Mouse (Mus musculus) erythroblast, embryonic 14.5 days (primary cell): ENCODE measurements at regions not wholly inside any gene's neighbourhood (a gene's known extent, or its start where the extent isn't known, plus 50 kb on each side); places are given as distances from the start of the nearest gene placed in this dataset.

Source experiments
- GATA1 ChIP-seq: IDR thresholded peaks from 2 replicates; pipeline ENCODE4 v1.6.1; 2012; ENCODE audit warnings: low read length, inconsistent platforms, mixed read lengths
- TAL1 ChIP-seq: IDR thresholded peaks from 3 replicates; pipeline ENCODE4 v1.6.1; 2012; ENCODE audit warnings: low read length, inconsistent platforms, mixed read lengths

DNA sequence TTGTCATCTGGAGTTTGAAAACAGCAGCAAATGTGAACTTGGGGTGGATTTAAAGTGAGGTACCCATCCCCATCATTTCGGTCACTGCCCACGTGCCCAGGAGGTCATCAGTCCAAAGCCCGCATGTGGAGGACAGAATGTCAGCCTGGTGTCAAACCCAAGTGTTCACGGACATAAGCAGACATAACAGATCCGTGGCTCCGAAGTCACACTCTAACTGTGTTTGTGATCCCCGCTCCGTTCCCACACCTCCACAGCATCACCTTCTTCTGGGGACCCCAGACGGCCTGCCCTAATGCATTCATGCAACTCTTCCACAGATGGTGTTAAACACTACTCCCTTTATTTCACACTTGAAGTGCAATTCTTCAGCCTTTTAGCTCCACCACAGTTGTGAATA, 462.8 kb upstream of the Cdh4 start:
- TF ChIP-seq GATA1, result no peak
- no peak for TF ChIP-seq TAL1
